Mouse (Mus musculus) small intestine, adult 10 weeks (tissue): ENCODE results near the gene Olfr510. TPM values are rescaled to one million over a fixed set of nuclear protein-coding genes. Genes with fewer than 3 reads are reported as not detected.

Experiments
- polyA plus RNA-seq: library from polyadenylated mRNA; stranded (reverse); fragments of 350-450 nt; fragmentation: Illumina TruSeq; extraction: RNeasy Lipid Tissue Mini Kit (QIAGEN cat#74804); gene quantifications from one replicate; pipeline ENCODE4 v1.2.3, GENCODE M21; 2014; ENCODE audit warnings: low replicate concordance

The Olfr510 gene
- polyA plus RNA-seq, result not detected

DNA sequence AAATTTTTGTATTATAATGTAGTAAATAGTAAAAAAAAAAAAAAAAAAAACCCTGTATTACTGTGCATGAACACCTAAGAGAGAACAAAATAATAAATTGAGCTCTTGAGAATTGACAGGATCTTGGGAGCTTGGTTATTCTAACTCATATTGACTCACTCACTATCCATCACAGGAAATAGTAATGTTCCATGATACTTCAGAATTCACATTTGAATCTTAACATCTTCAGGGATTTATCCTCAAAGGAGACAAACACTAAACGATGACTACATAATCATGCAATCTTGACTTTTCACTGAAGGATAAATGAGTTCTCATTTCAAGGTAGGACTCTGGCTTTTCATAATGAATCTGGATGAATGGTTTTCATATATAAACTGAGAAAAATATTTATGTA lies at the start of gene Olfr510:
Olfr510 (plus strand) TSS at position 301 of the 400 bp plus-strand sequence.

DNA sequence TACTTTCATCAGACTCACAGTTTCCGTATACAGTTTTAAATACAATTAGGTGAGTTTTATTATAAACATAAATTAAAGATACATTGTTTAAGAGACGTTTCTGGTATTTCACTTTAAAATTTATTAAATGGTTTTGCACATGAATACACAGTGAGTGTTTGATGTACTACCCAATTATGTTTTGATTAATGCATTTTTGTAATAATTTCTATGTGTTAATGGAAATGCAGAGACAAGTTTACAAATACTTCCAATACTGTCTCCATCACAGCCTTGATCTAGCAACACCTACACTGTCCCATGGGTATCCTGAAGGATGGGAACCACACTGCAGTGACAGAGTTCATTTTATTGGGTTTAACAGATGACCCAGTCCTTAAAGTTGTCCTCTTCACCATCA lies 44.7 kb upstream of the Olfr510 start, which contains the start of gene Olfr507:
Olfr507 (plus strand) TSS at position 301 of the 400 bp plus-strand sequence.

DNA sequence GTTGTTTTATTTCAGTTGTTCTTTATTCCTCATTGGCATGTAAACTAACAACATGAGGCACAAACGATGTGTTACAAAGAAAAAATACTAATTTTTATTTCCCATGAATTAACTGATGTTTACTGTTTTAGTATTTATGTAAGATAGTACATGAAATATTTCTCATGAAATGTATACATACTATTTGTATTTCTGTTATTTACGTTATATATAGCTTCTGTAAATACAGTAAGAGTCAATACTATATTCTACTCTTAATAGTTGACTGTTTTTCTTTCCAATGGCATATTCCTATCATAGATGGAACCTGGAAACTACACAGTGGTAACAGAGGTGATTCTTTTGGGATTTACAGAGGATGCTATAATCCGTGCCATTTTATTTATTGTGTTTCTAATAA lies 36.5 kb upstream of the Olfr510 start, which contains the start of gene Olfr508:
Olfr508 (plus strand) TSS at position 301 of the 400 bp plus-strand sequence.

DNA sequence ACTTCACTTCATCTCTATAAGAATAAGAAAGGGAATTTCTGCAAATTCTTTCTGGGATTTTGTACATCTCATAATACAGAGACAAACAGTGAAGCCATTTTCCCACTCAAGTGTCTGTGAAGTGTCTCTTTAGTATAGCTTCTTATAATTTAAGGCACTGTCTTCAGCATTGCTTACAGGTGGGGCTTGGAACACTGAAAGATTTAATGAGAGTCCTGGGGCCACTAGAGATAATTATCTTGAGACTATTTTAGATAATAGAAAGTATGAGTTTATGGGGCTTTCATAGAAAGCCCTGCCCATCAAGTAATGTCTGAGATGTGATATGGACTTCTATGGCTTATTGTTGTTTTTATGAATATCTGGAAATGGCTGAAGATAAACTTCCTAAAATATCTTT lies 14.4 kb upstream of the Olfr510 start, which contains the start of gene Olfr509:
Olfr509 (minus strand) TSS at position 101 of the 400 bp plus-strand sequence.

DNA sequence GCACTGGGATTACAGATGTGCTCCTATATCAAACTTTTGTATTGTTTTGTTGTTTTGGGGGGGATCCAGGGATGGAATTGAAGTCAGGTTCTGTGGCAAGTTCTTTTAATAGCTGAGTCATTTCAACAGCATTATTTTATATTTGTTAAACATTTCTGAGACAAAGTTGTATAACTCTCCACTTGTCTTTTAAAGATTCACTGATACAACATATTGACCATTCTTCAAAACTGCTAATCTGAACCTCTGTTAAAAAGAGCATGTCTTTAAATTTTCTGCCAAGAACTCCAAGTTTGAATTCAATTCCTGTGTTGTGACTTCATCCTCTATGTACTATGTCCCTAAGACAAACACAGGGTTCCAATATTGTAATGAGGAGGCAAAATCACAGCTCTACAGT lies 46.8 kb downstream of the Olfr510 start, which contains the start of gene Olfr512:
Olfr512 (plus strand) TSS at position 301 of the 400 bp plus-strand sequence.

Other genes with a start within 250 kb of the Olfr510 start
- not detected for gene Olfr497, start 246.0 kb upstream of the Olfr510 start, polyA plus RNA-seq
- gene Olfr498, start 201.1 kb upstream of the Olfr510 start, polyA plus RNA-seq, result not detected
- gene Olfr502, start 141.4 kb upstream of the Olfr510 start, polyA plus RNA-seq, result not detected
- not detected for gene Olfr503, start 121.9 kb upstream of the Olfr510 start, polyA plus RNA-seq
- not detected for gene Olfr504, start 100.6 kb upstream of the Olfr510 start, polyA plus RNA-seq
- gene Olfr506, start 55.6 kb upstream of the Olfr510 start, polyA plus RNA-seq, result not detected
- gene Olfr507, start 44.6 kb upstream of the Olfr510 start, polyA plus RNA-seq, result not detected
- not detected for gene Olfr508, start 36.4 kb upstream of the Olfr510 start, polyA plus RNA-seq
- gene Olfr509, start 14.5 kb upstream of the Olfr510 start, polyA plus RNA-seq, result not detected
- not detected for gene Olfr512, start 46.9 kb downstream of the Olfr510 start, polyA plus RNA-seq
- gene Olfr513, start 84.6 kb downstream of the Olfr510 start, polyA plus RNA-seq, result not detected
- not detected for gene Olfr514, start 159.6 kb downstream of the Olfr510 start, polyA plus RNA-seq
- gene Olfr516, start 184.1 kb downstream of the Olfr510 start, polyA plus RNA-seq, result not detected
- gene Olfr517, start 206.0 kb downstream of the Olfr510 start, polyA plus RNA-seq, result not detected
- not detected for gene Olfr518, start 218.6 kb downstream of the Olfr510 start, polyA plus RNA-seq
- gene Olfr519, start 228.0 kb downstream of the Olfr510 start, polyA plus RNA-seq, result not detected